Mouse (Mus musculus) midbrain, embryonic 14.5 days (tissue): ENCODE measurements around the gene Lipo1. TPM values are rescaled to one million over a fixed set of nuclear protein-coding genes. Genes with fewer than 3 reads are reported as not detected.
"Not testable (repeated sequence)": the region's sequence is repeated elsewhere in the genome, so short reads cannot be mapped to it uniquely, and the experiment has no call there.

Experiments used
- ATAC-seq: fragments of 200-750 bp; cut with Nextera tagmentation; 2 replicates; pipeline ENCODE4 v1.8.0; 2017; ENCODE audit warnings: moderate number of reproducible peaks, moderate library complexity; ENCODE audit not compliant: low FRiP score, low TSS enrichment
- DNase-seq: peaks from one replicate; pipeline ENCODE4 v3.0.0-alpha.2; 2015
- H3K27ac ChIP-seq: fragments of 300-500 bp; sonication (generic); replicated peaks from 2 replicates; pipeline ENCODE4 v1.5.1; 2014; ENCODE audit warnings: mild to moderate bottlenecking, low read depth, low read length, moderate library complexity
- H3K27me3 ChIP-seq: fragments of 300-500 bp; sonication (generic); 2 replicates; pipeline ENCODE4 v1.6.1; 2014; ENCODE audit warnings: low read length, control low read depth, mixed read lengths; ENCODE audit not compliant: control insufficient read depth, insufficient read depth
- H3K36me3 ChIP-seq: fragments of 300-500 bp; sonication (generic); 2 replicates; pipeline ENCODE4 v1.6.1; 2014; ENCODE audit warnings: low read length, control low read depth; ENCODE audit not compliant: control insufficient read depth, insufficient read depth
- H3K4me1 ChIP-seq: fragments of 300-500 bp; sonication (generic); 2 replicates; pipeline ENCODE4 v1.6.1; 2014; ENCODE audit warnings: mild to moderate bottlenecking, antibody characterized with exemption, low read length, control low read depth; ENCODE audit not compliant: control insufficient read depth, insufficient read depth
- H3K4me2 ChIP-seq: fragments of 300-500 bp; sonication (generic); 2 replicates; pipeline ENCODE4 v1.6.1; 2014; ENCODE audit warnings: mild to moderate bottlenecking, low read length, moderate library complexity
- H3K4me3 ChIP-seq: fragments of 300-500 bp; sonication (generic); replicated peaks from 2 replicates; pipeline ENCODE4 v1.5.1; 2014; ENCODE audit warnings: low read depth, low read length
- H3K9ac ChIP-seq: fragments of 300-500 bp; sonication (generic); replicated peaks from 2 replicates; pipeline ENCODE4 v1.6.1; 2014; ENCODE audit warnings: mild to moderate bottlenecking, low read length, moderate library complexity
- H3K9me3 ChIP-seq: fragments of 300-500 bp; sonication (generic); 2 replicates; pipeline ENCODE4 v1.6.1; 2016; ENCODE audit warnings: low read length, control low read depth, mixed read lengths; ENCODE audit not compliant: control insufficient read depth
- WGBS: fragments of 180-500 bp; shearing (Covaris S2); extraction: QIAGEN DNeasy Blood & Tissue Kit; methylation state at CpG from one replicate; pipeline ENCODE4 v1.1.7; 2014; 5-methylcytosine and 5-hydroxymethylcytosine counted together
- polyA plus RNA-seq: library from polyadenylated mRNA; unstranded; fragments of >200 nt; fragmentation: Nextera tagmentation; extraction: Ambion mirVana; gene quantifications from 2 replicates; pipeline ENCODE4 v1.2.1, GENCODE M21; 2014

Gene Lipo1
- not detected in 2 replicates for polyA plus RNA-seq

GRCm38 (mm10) chr19:33787359-33787758 is at the start of gene Lipo1:
Gene Lipo1, minus strand, starts transcription at chr19:33787459.
- H3K4me1 ChIP-seq, H3K27me3 ChIP-seq, H3K4me2 ChIP-seq, ATAC-seq, H3K4me3 ChIP-seq, DNase-seq, H3K36me3 ChIP-seq, H3K9me3 ChIP-seq, H3K9ac ChIP-seq, H3K27ac ChIP-seq: not testable (repeated sequence)

GRCm38 (mm10) chr19:33786576-33787277 is 532 bp downstream of the Lipo1 start:
- ATAC-seq: no peak
- H3K27me3 ChIP-seq: no peaks in the 10 kb centered on the region

DNA sequence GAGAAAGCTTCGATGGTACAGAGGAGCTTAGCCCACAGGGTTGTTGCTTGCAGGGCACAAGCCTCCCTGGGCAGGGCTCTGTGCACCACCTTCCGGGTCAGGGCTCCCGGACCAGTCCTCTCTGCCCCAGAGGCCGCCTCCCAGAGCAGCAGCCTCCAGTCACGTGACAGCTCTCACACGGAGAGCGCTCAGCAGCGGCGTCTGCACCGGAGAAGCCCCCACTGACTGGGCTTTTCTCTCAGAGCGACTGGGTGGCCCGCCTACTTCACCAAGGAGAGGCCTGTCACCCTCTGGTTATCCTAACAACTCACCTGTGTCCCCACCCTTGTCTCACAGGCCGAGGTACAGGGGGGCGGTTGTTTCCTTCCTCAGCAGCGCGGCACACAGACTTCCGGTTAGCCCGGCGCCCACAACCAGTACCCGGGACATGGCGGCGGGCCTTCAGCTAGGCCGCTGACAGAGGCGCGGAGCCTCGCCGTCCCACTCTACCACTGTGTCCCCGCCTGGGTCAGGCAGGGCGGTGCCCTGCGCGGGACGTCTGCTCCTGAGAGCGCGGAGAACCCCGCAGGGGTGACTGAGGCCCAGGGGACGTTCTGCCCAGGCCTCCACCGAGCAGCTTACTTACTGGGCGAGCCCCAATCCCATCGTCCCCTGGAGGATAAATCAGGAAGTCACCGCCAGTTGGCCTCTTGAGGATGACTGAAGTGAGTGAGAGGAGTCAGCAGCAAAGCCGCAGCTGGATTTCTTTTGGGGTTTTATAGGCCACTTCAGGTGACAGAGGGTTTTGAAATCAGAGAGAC is 25.8 kb downstream of the Lipo1 start, which contains the start of gene Lipo3:
TSS of gene Lipo3 (minus strand) at position 665 of the 800 bp plus-strand sequence.
- H3K4me1 ChIP-seq, H3K27ac ChIP-seq, H3K9ac ChIP-seq, H3K9me3 ChIP-seq, H3K27me3 ChIP-seq, H3K36me3 ChIP-seq: not testable (repeated sequence)
- Histone ChIP-seq H3K4me3 (0 out of 2 replicates have a peak within 1 kb of the TSS, but pooled peaks have one; percentile 13), H3K4me2 (peak within 1 kb of the TSS; percentile 40)
- 23% methylated on average over 11 of the region's 41 CpGs for WGBS
- peak; percentile 92 for ATAC-seq
- DNase-seq: peak; percentile 13

More at GRCm38 (mm10) chr19:33786576-33787277, 532 bp downstream of the Lipo1 start:
- no peak overlapping the region for H3K9ac ChIP-seq
- no peak for DNase-seq
- H3K4me1 ChIP-seq: no peaks in the 10 kb centered on the region
- no peak overlapping the region for H3K27ac ChIP-seq
- H3K4me2 ChIP-seq: no peak overlapping the region
- H3K36me3 ChIP-seq: no peaks in the 10 kb centered on the region
- WGBS: 91% methylated on average over 12 of the region's 12 CpGs
- no peaks in the 10 kb centered on the region for H3K9me3 ChIP-seq
- H3K4me3 ChIP-seq: no peak overlapping the region

- H3K4me2 ChIP-seq: not testable (repeated sequence)
- WGBS: 95% methylated on average over 1 of the region's 1 CpGs
These were observed 36.0 kb downstream of the Lipo1 start, which contains the start of gene Lipo2 for GRCm38 (mm10) chr19:33751259-33751658. Gene Lipo2, minus strand, starts transcription at chr19:33751359.

More at GRCm38 (mm10) chr19:33751259-33751658, 36.0 kb downstream of the Lipo1 start, which contains the start of gene Lipo2:
- not testable (repeated sequence) for H3K27me3 ChIP-seq, DNase-seq, H3K4me3 ChIP-seq, H3K36me3 ChIP-seq, H3K27ac ChIP-seq, H3K9ac ChIP-seq, H3K9me3 ChIP-seq, ATAC-seq, H3K4me1 ChIP-seq

Other genes with a start within 250 kb of the Lipo1 start
- gene Gm8978, start 162.2 kb downstream of the Lipo1 start, polyA plus RNA-seq: not detected in 2 replicates
- 0.55 and 0.78 TPM in 2 replicates for gene Lipo2, start 36.1 kb downstream of the Lipo1 start, polyA plus RNA-seq
- 12.8 and 16.1 TPM in 2 replicates for gene Lipo3, start 25.5 kb downstream of the Lipo1 start, polyA plus RNA-seq
- gene Lipf, start 173.7 kb upstream of the Lipo1 start, polyA plus RNA-seq: not detected in 2 replicates
- not detected in 2 replicates for gene Lipk, start 220.8 kb upstream of the Lipo1 start, polyA plus RNA-seq